Mouse (Mus musculus) embryonic facial prominence, embryonic 15.5 days (tissue): Measurements from ENCODE around the gene Atxn1. TPM values are rescaled to one million over a fixed set of nuclear protein-coding genes. Genes with fewer than 3 reads are reported as not detected.

Experiments
- ATAC-seq: fragments of 200-750 bp; cut with Nextera tagmentation; 2 replicates; pipeline ENCODE4 v1.8.0; 2017; ENCODE audit warnings: low read depth, moderate TSS enrichment; ENCODE audit not compliant: insufficient number of reproducible peaks, low FRiP score, low TSS enrichment
- H3K27ac ChIP-seq: fragments of 300-500 bp; sonication (generic); replicated peaks from 2 replicates; pipeline ENCODE4 v1.5.1; 2015; ENCODE audit warnings: mild to moderate bottlenecking, inconsistent platforms
- H3K27me3 ChIP-seq: fragments of 300-500 bp; sonication (generic); 2 replicates; pipeline ENCODE4 v1.6.1; 2015; ENCODE audit warnings: inconsistent platforms
- H3K36me3 ChIP-seq: fragments of 300-500 bp; sonication (generic); 2 replicates; pipeline ENCODE4 v1.6.1; 2015; ENCODE audit warnings: mild to moderate bottlenecking, inconsistent platforms
- H3K4me1 ChIP-seq: fragments of 300-500 bp; sonication (generic); 2 replicates; pipeline ENCODE4 v1.6.1; 2015; ENCODE audit warnings: inconsistent platforms
- H3K4me2 ChIP-seq: fragments of 300-500 bp; sonication (generic); replicated peaks from 2 replicates; pipeline ENCODE4 v1.6.1; 2015; ENCODE audit warnings: mild to moderate bottlenecking, inconsistent platforms
- H3K4me3 ChIP-seq: fragments of 300-500 bp; sonication (generic); replicated peaks from 2 replicates; pipeline ENCODE4 v1.5.1; 2015; ENCODE audit warnings: mild to moderate bottlenecking, inconsistent platforms
- H3K9ac ChIP-seq: fragments of 300-500 bp; sonication (generic); 2 replicates; pipeline ENCODE4 v1.6.1; 2015; ENCODE audit warnings: inconsistent platforms
- H3K9me3 ChIP-seq: fragments of 300-500 bp; sonication (generic); replicated peaks from 2 replicates; pipeline ENCODE4 v1.6.1; 2016; ENCODE audit warnings: inconsistent platforms
- WGBS: fragments of 180-500 bp; shearing (Covaris S2); methylation state at CpG from one replicate; pipeline ENCODE4 v1.1.7; 2015; 5-methylcytosine and 5-hydroxymethylcytosine counted together
- polyA plus RNA-seq: library from polyadenylated mRNA; unstranded; fragments of >200 nt; fragmentation: Nextera tagmentation; extraction: Ambion mirVana; gene quantifications from 2 replicates; pipeline ENCODE4 v1.2.1, GENCODE M21; 2015

The Atxn1 gene
- polyA plus RNA-seq, 1 experiment from 2014 or later = 7.2 TPM

- H3K36me3 ChIP-seq = no peaks in the 10 kb centered on the region
- no peaks in the 10 kb centered on the region for H3K27me3 ChIP-seq
- no peak overlapping the region for H3K27ac ChIP-seq
- no peaks in the 10 kb centered on the region for H3K9me3 ChIP-seq
- ATAC-seq = no peak
- no peak overlapping the region for H3K4me3 ChIP-seq
- 80% methylated on average over 3 of the region's 3 CpGs for WGBS
- no peaks in the 10 kb centered on the region for H3K4me1 ChIP-seq
- H3K4me2 ChIP-seq = no peak overlapping the region
- H3K9ac ChIP-seq = no peak overlapping the region
These were observed 229.0 kb downstream of the Atxn1 start for GRCm38 (mm10) chr13:45735802-45736201.

GRCm38 (mm10) chr13:45734531-45734930 lies 230.3 kb downstream of the Atxn1 start:
- H3K27ac ChIP-seq = no peak overlapping the region
- no peak for ATAC-seq
- H3K9ac ChIP-seq = no peak overlapping the region
- H3K27me3 ChIP-seq = no peaks in the 10 kb centered on the region
- H3K4me1 ChIP-seq = no peaks in the 10 kb centered on the region
- H3K4me2 ChIP-seq = no peak overlapping the region
- H3K4me3 ChIP-seq = no peak overlapping the region
- WGBS = 89% methylated on average over 3 of the region's 3 CpGs
- H3K36me3 ChIP-seq = no peaks in the 10 kb centered on the region
- no peaks in the 10 kb centered on the region for H3K9me3 ChIP-seq

GRCm38 (mm10) chr13:45732590-45732989 lies 232.2 kb downstream of the Atxn1 start:
- Histone ChIP-seq H3K27ac (no peak overlapping the region), H3K36me3 (no peaks in the 10 kb centered on the region), H3K27me3 (no peaks in the 10 kb centered on the region), H3K4me1 (no peaks in the 10 kb centered on the region), H3K9ac (no peak overlapping the region), H3K4me3 (no peak overlapping the region), H3K9me3 (no peaks in the 10 kb centered on the region), H3K4me2 (no peak overlapping the region)
- no peak for ATAC-seq
- WGBS = 69% methylated on average over 6 of the region's 6 CpGs

GRCm38 (mm10) chr13:45726917-45727316 lies 237.9 kb downstream of the Atxn1 start:
- Histone ChIP-seq H3K4me1 (peaks cover 4% of the 10 kb centered on the region; the same call in 1 of the 2 replicates), H3K4me2 (no peak overlapping the region), H3K27me3 (no peaks in the 10 kb centered on the region), H3K36me3 (no peaks in the 10 kb centered on the region), H3K4me3 (no peak overlapping the region), H3K9ac (no peak overlapping the region), H3K27ac (no peak overlapping the region), H3K9me3 (no peaks in the 10 kb centered on the region)
- no peak for ATAC-seq

- Histone ChIP-seq H3K4me2 (no peak overlapping the region), H3K9ac (no peak overlapping the region), H3K36me3 (no peaks in the 10 kb centered on the region), H3K9me3 (no peaks in the 10 kb centered on the region), H3K4me1 (peaks cover 4% of the 10 kb centered on the region; the same call in 1 of the 2 replicates), H3K4me3 (no peak overlapping the region), H3K27me3 (no peaks in the 10 kb centered on the region), H3K27ac (no peak overlapping the region)
- 59% methylated on average over 6 of the region's 6 CpGs for WGBS
- ATAC-seq = no peak
These were observed 238.6 kb downstream of the Atxn1 start for GRCm38 (mm10) chr13:45726181-45726580.

- Histone ChIP-seq H3K4me2 (no peak overlapping the region), H3K9me3 (no peaks in the 10 kb centered on the region), H3K4me3 (no peak overlapping the region), H3K4me1 (peaks cover 4% of the 10 kb centered on the region; the same call in 1 of the 2 replicates), H3K27me3 (no peaks in the 10 kb centered on the region), H3K9ac (no peak overlapping the region), H3K36me3 (no peaks in the 10 kb centered on the region), H3K27ac (no peak overlapping the region)
- 44% methylated on average over 14 of the region's 14 CpGs for WGBS
- ATAC-seq = no peak
These were observed 240.1 kb downstream of the Atxn1 start for GRCm38 (mm10) chr13:45724507-45725259.

GRCm38 (mm10) chr13:45722885-45723284 lies 241.9 kb downstream of the Atxn1 start:
- H3K9ac ChIP-seq = no peak overlapping the region
- no peak for ATAC-seq
- no peaks in the 10 kb centered on the region for H3K9me3 ChIP-seq
- WGBS = 77% methylated on average over 5 of the region's 5 CpGs
- H3K4me3 ChIP-seq = no peak overlapping the region
- no peaks in the 10 kb centered on the region for H3K27me3 ChIP-seq
- H3K4me2 ChIP-seq = no peak overlapping the region
- H3K4me1 ChIP-seq = peaks cover 4% of the 10 kb centered on the region; the same call in 1 of the 2 replicates
- H3K27ac ChIP-seq = no peak overlapping the region
- no peaks in the 10 kb centered on the region for H3K36me3 ChIP-seq

- Histone ChIP-seq H3K4me3 (no peak overlapping the region), H3K27ac (no peak overlapping the region), H3K4me2 (no peak overlapping the region), H3K4me1 (peaks cover 4% of the 10 kb centered on the region; the same call in 1 of the 2 replicates), H3K9me3 (no peaks in the 10 kb centered on the region), H3K9ac (no peak overlapping the region), H3K36me3 (no peaks in the 10 kb centered on the region), H3K27me3 (no peaks in the 10 kb centered on the region)
- ATAC-seq = no peak
- 78% methylated on average over 8 of the region's 8 CpGs for WGBS
These were observed 243.2 kb downstream of the Atxn1 start for GRCm38 (mm10) chr13:45721621-45722020.

- H3K4me3 ChIP-seq = no peak overlapping the region
- no peaks in the 10 kb centered on the region for H3K4me1 ChIP-seq
- no peaks in the 10 kb centered on the region for H3K36me3 ChIP-seq
- H3K9me3 ChIP-seq = no peaks in the 10 kb centered on the region
- ATAC-seq = no peak
- no peaks in the 10 kb centered on the region for H3K27me3 ChIP-seq
- no peak overlapping the region for H3K4me2 ChIP-seq
- H3K27ac ChIP-seq = no peak overlapping the region
- no peak overlapping the region for H3K9ac ChIP-seq
- 44% methylated on average over 3 of the region's 3 CpGs for WGBS
These were observed 246.0 kb downstream of the Atxn1 start for GRCm38 (mm10) chr13:45718850-45719249.

GRCm38 (mm10) chr13:45715583-45716180 lies 249.1 kb downstream of the Atxn1 start:
- no peaks in the 10 kb centered on the region for H3K27me3 ChIP-seq
- no peaks in the 10 kb centered on the region for H3K36me3 ChIP-seq
- H3K9me3 ChIP-seq = no peaks in the 10 kb centered on the region
- no peak overlapping the region for H3K4me3 ChIP-seq
- H3K4me1 ChIP-seq = no peaks in the 10 kb centered on the region
- no peak overlapping the region for H3K9ac ChIP-seq
- no peak overlapping the region for H3K4me2 ChIP-seq
- no peak overlapping the region for H3K27ac ChIP-seq
- no peak for ATAC-seq
- 61% methylated on average over 7 of the region's 7 CpGs for WGBS

- Histone ChIP-seq H3K9me3 (no peaks in the 10 kb centered on the region), H3K4me2 (no peak overlapping the region), H3K27me3 (no peaks in the 10 kb centered on the region), H3K27ac (no peak overlapping the region), H3K4me1 (no peaks in the 10 kb centered on the region), H3K9ac (no peak overlapping the region), H3K4me3 (no peak overlapping the region), H3K36me3 (no peaks in the 10 kb centered on the region)
- ATAC-seq = no peak
- WGBS = 88% methylated on average over 8 of the region's 8 CpGs
These were observed 254.8 kb downstream of the Atxn1 start for GRCm38 (mm10) chr13:45710041-45710440.

GRCm38 (mm10) chr13:45709402-45709801 lies 255.4 kb downstream of the Atxn1 start:
- WGBS = 60% methylated on average over 11 of the region's 11 CpGs
- no peak overlapping the region for H3K27ac ChIP-seq
- H3K36me3 ChIP-seq = no peaks in the 10 kb centered on the region
- H3K4me2 ChIP-seq = no peak overlapping the region
- H3K27me3 ChIP-seq = no peaks in the 10 kb centered on the region
- H3K4me1 ChIP-seq = no peaks in the 10 kb centered on the region
- no peak overlapping the region for H3K4me3 ChIP-seq
- no peak for ATAC-seq
- H3K9me3 ChIP-seq = no peaks in the 10 kb centered on the region
- H3K9ac ChIP-seq = no peak overlapping the region
